Mouse (Mus musculus): Measurements from ENCODE around the gene Tmem132b. TPM values are rescaled to one million over a fixed set of nuclear protein-coding genes. Genes with fewer than 3 reads are reported as not detected.

The Tmem132b gene
- total RNA-seq, 1 experiment from 2014 or later = not detected

DNA sequence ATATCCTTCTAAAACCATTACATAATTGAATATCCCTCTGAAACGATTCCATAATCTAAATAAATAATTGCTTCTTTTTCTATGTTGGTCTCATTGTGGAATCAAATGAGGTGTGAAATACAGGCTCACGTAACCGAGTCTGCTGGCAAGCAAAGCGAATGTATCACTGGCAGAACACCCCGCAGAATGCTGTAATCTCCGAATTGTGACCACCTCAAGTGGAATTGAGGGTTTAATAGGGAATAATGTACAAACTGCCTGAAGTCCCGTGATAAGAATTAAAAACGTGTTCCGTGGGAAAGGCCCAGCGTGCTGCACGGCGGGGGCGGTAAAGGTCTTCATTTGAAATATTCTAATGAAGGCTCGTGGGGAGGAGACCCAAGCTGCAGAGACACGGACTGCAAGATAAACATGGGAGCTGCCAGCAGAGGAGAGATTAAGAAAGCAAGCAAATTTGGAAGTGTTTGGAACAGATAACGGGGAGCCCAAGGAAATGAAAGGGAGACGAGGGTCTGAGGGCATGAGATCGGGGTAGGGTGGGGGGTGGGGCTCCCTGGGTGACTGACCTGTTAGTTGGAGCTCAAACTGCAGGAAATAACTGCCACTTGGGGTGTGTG, 110.1 kb downstream of the Tmem132b start:
- ATAC-seq (replicated peaks; ENCODE audit: low read depth, poor library complexity, severe bottlenecking) = no peak

DNA sequence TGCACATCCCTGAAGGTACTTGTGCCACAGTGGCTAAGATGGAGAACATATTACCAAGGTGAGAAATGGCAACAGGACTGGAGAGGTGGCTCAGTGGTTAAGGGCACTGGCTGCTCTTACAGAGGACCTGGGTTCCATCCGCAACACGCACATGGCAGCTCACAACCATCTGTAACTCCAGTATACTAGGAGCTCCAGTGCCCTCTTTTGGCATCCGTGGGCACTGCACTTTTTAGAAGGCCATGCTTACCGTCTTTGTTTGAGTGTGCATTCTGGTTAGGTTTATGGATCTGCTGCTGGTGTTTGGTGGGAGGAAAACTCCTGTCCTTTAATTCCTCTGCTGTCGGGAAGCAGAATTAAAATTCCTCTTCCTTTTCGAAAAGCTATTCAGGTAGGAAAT, 116.7 kb downstream of the Tmem132b start:
- no peak for ATAC-seq (replicated peaks; ENCODE audit: low read depth, poor library complexity, severe bottlenecking)

DNA sequence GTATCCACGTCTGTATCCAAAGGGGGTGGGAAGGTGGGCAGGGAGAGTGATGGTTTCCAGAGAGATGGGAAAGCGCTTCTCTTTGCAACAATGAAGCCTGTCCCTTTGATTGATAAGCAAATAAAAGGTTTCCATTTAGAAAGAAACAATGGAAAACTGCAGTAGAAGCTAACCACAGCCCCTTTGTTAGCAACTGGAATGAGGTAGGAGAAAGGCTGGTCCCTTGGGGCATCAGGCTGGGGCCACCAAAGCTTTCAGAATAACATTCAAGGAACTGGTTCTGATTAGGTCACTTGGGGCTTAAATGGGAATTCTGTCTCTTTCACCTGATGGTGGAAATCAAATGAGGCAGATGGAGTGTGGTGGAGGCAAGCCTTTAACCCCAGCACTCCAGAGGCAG, 118.4 kb downstream of the Tmem132b start:
- ATAC-seq (replicated peaks; ENCODE audit: low read depth, poor library complexity, severe bottlenecking) = no peak

DNA sequence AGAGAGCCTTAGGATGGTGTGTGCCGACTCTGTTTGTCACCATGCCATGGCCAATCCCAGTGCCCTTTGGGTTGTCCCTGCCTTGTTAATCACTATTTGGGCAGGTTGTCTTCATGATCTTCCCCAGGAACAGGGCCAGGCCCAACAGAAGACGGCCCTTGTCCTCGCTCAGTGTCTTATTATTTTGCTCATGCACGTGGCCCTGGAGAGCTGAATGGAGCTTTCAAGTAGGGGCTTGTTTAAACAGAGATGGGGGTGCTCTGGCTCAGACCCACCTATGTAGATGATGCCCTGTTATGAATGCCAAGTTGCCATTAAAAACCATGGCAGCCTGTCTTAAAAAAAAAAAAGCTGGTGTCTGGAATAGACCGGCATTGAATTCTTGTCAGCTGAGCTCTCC, 126.5 kb downstream of the Tmem132b start:
- no peak for ATAC-seq (replicated peaks; ENCODE audit: low read depth, poor library complexity, severe bottlenecking)

- ATAC-seq (replicated peaks; ENCODE audit: low read depth, poor library complexity, severe bottlenecking) = no peak
Observed at GRCm38 (mm10) chr5:125658959-125659749, 127.6 kb downstream of the Tmem132b start.

GRCm38 (mm10) chr5:125675623-125676022, 144.0 kb downstream of the Tmem132b start:
- ATAC-seq (replicated peaks; ENCODE audit: low read depth, poor library complexity, severe bottlenecking) = no peak

- no peak for ATAC-seq (replicated peaks; ENCODE audit: low read depth, poor library complexity, severe bottlenecking)
Observed at GRCm38 (mm10) chr5:125676025-125676623, 144.6 kb downstream of the Tmem132b start.

DNA sequence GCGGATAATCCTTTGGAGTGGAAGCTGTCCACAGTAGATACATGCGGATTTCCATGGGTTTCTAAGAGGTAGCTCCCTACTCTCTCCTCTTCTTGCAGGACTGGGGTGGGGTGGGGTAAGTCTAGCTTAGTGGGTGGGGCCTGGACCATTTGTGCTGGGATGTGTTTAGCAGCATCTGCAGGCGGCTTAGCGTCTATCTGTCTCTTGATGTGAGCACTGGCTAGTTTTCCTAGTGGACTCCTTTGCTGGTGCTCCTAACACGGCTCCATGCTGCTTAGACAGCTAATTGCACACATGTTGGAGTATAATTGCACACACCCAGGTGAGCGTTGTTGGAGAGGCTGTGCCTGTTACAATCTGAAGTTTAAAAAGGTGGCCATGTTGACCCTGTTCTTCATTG, 149.3 kb downstream of the Tmem132b start:
- no peak for ATAC-seq (replicated peaks; ENCODE audit: low read depth, poor library complexity, severe bottlenecking)

DNA sequence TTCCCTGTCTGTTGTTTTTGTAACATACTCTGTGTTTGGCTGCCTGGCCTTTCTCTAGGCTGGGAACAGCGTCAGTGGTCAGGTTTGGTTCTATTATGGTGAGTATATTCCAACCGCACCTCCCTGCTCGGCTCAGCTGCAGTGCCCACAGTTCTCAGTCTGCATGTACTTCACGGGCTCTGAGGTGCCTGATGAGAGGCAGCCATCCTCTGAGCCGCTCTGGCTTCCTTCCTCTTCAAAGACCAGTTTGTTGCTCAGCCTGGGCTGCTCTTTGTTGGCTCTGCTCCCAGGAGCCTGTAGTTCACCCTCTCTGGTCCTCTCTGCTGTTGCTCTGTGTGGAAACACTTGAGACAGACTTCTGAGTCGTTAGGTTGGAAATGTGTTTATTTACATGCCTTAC, 151.9 kb downstream of the Tmem132b start:
- ATAC-seq (replicated peaks; ENCODE audit: low read depth, poor library complexity, severe bottlenecking) = no peak

DNA sequence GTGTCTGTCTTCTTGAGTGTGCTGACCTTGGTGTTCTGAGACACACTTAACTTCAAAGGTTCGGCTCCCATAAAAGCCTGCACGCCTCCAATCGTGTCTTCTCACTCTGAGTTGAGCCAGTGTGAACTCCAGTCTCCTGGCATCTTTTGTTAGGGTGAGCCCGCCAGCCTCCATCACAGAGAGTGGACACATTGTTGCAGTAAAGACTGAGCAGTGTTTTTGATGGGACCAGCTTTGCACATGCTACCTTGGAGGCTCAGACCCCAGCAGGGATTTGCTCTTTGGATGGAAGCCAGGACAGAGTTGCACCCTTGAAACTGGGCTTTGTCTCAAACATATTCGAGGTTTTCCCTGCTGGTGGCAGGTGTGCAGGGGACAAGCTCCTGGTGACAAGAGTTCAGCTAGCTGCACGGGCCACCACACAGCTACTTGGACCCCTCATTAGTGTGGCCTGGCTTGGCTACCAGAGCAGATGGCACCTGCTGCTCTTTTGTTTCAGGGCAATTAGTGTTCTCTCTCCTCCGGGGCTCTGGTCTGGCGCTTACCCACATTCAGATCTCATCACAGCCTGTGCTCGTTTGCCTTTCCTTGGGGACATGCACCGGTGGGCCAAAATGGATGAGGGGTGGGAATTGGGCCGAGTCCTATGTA, 154.2 kb downstream of the Tmem132b start:
- ATAC-seq (replicated peaks; ENCODE audit: low read depth, poor library complexity, severe bottlenecking) = no peak

DNA sequence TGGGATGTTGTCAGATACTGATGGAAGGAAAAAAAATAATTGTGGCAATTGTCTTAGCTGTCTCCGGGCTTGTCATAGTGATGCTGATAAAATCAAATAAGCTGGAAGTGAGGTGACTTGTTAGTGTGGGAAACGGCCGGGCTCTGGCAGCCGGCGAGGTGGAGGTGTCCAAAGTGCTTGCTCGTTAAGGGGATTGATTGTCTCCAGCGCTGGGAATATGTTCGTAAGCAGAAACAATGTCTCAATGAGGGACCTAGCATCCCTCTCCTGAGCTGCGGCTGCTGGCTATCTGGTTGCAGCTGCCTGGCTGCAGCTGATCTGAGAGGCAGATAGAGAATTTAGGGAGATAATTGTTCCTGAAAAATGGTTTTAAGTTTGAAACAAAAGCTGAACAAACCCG, 161.0 kb downstream of the Tmem132b start:
- ATAC-seq (replicated peaks; ENCODE audit: low read depth, poor library complexity, severe bottlenecking) = no peak

GRCm38 (mm10) chr5:125699395-125699794, 167.8 kb downstream of the Tmem132b start:
- ATAC-seq (replicated peaks; ENCODE audit: low read depth, poor library complexity, severe bottlenecking) = no peak

DNA sequence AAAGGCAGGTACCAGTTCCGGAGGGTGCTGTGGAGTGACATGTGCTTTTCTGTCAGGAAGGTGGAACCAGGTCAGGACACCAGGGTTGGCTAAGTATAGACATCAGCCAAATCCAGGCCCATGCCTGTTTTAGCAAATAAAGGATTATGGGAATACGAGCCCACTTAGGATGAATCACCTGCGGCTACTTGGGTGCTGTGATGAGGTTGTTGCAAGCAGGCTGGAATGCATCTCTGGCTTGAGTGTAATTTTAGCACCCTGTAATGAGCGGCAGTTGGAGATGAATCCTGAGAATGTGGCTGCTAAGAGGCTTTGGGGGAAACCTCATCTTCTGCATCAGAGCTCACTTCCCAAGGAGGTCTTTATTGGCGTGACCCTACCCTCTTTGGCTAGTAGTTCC, 168.7 kb downstream of the Tmem132b start:
- ATAC-seq (replicated peaks; ENCODE audit: low read depth, poor library complexity, severe bottlenecking) = no peak

GRCm38 (mm10) chr5:125705379-125705778, 173.8 kb downstream of the Tmem132b start:
- no peak for ATAC-seq (replicated peaks; ENCODE audit: low read depth, poor library complexity, severe bottlenecking)

GRCm38 (mm10) chr5:125709160-125709559, 177.6 kb downstream of the Tmem132b start:
- peak; percentile 71 for ATAC-seq (replicated peaks; ENCODE audit: low read depth, poor library complexity, severe bottlenecking)

DNA sequence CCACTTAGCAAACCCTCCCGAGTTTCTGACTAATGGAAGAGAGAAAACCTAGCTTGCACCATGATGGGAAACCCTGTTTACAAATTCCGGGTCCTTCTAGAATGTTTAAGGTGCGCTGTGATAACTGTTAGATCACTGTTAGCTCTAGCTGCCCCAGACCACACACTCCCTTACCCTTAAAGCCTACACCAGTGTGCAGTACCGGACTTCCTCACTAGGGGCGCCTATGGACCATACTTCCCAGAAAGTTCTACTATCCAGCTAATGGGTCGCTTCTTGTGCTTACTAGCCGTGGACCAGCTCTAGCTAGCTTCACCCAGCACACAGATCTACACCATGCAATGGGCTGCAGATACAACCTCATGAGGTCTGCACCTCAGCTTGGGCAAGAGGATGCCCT, 195.2 kb downstream of the Tmem132b start:
- no peak for ATAC-seq (replicated peaks; ENCODE audit: low read depth, poor library complexity, severe bottlenecking)

- no peak for ATAC-seq (replicated peaks; ENCODE audit: low read depth, poor library complexity, severe bottlenecking)
Observed at GRCm38 (mm10) chr5:125727436-125727835, 195.9 kb downstream of the Tmem132b start.

GRCm38 (mm10) chr5:125727936-125728335, 196.4 kb downstream of the Tmem132b start:
- no peak for ATAC-seq (replicated peaks; ENCODE audit: low read depth, poor library complexity, severe bottlenecking)

DNA sequence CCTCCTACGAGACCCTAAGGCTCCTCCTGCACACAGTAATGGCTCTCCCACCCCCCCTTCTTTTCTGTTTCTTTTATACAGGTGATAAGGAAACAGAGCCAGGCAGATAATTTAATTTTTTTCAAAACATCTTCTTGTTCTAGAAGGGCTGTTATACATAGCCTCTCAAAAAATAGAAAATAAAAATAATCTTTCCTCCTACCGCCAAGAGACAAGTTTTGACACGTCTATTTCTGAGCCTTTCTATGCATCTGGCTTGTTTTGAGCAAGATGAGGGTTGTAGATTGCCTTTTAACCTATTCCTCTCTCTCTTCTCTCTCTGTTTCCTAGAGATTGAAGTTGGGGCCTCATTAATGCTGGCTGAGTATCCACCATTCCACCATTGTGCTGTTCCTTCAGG, 196.9 kb downstream of the Tmem132b start:
- no peak for ATAC-seq (replicated peaks; ENCODE audit: low read depth, poor library complexity, severe bottlenecking)

- ATAC-seq (replicated peaks; ENCODE audit: low read depth, poor library complexity, severe bottlenecking) = no peak
Observed at GRCm38 (mm10) chr5:125733806-125734205, 202.2 kb downstream of the Tmem132b start.

DNA sequence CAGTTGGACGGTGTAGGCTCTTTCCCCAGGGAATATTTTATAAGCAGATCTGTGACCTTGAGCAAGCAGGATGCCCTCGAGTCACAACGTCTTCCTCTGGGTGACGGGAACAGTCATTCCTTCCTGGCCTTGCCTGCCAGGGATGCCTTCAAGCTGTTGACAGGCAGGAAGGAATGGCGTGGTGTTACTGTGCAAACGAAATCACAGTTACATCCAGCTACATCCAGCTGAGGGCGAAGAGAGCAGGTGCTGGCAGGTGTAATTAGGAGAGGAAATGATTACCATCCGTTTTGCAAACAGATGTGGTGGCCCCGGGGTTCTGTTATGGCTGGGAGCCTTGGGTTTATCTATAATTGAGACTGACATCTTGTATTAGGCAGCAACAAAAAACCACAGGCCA, 205.5 kb downstream of the Tmem132b start:
- no peak for ATAC-seq (replicated peaks; ENCODE audit: low read depth, poor library complexity, severe bottlenecking)
